Mouse (Mus musculus) liver, adult 2 months (tissue): ENCODE measurements around the gene Slc9a7.

ENCODE experiments used
- CTCF ChIP-seq: fragments of 200-500 bp; IDR thresholded peaks from 2 replicates; pipeline ENCODE4 v1.5.1; 2011; ENCODE audit warnings: low read depth, low read length, control low read depth
- POLR2A ChIP-seq: fragments of 200-500 bp; IDR thresholded peaks from 2 replicates; pipeline ENCODE4 v1.6.1; 2011; ENCODE audit warnings: low read length, control low read depth; ENCODE audit not compliant: insufficient read depth; ENCODE audit errors: extremely low read depth

GRCm38 (mm10) chrX:20066636-20067035 lies 225.0 kb downstream of the Slc9a7 start:
- no peak for TF ChIP-seq CTCF
- TF ChIP-seq POLR2A, result no peak
